Mouse (Mus musculus) erythroblast, embryonic 14.5 days (primary cell): ENCODE data around the gene Pdxdc1.

Experiments
- GATA1 ChIP-seq: IDR thresholded peaks from 2 replicates; pipeline ENCODE4 v1.6.1; 2012; ENCODE audit warnings: low read length, inconsistent platforms, mixed read lengths
- TAL1 ChIP-seq: IDR thresholded peaks from 3 replicates; pipeline ENCODE4 v1.6.1; 2012; ENCODE audit warnings: low read length, inconsistent platforms, mixed read lengths

- TF ChIP-seq TAL1 (no peak), GATA1 (no peak)
Measured at GRCm38 (mm10) chr16:13866076-13866475, 36.9 kb downstream of the Pdxdc1 start.
